Mouse (Mus musculus): ENCODE data around the gene Plaur. TPM values are rescaled to one million over a fixed set of nuclear protein-coding genes. Genes with fewer than 3 reads are reported as not detected.

Gene Plaur
- polyA plus RNA-seq, 1 experiment from 2014 or later: 2.1 TPM

DNA sequence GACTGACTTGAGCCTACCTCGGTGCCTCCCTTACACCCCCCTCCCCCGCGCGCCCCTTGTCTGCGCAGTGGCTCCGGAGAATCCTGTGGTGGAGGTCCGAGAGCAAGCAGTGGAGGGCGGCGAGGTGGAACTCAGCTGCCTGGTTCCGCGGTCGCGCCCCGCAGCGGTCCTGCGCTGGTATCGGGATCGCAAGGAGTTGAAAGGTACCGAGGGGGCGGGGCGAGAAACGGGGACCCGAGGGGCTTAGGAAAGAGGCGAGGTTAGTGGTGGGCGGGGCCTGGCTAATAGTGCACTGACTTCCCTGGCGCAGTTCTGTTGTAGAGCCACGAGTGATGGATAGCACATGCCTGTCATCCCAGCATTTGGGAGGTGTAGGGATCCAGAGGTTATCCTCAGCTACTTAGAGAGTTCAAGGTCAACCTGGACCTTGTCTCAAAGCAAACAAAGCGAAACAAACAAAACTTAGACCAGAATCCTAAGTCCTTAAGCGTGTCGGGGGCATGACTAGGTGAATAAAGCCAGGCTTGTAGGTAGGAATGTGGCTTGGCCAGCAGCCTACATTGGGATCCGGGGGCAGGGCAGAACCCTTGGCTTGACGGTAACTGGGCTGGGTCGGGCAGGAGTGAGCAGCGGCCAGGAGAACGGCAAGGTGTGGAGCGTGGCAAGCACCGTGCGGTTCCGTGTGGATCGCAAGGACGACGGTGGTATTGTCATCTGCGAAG, 37.7 kb downstream of the Plaur start:
- no peak overlapping the region for H3K27ac ChIP-seq (ENCODE audit: low read length)
- H3K9ac ChIP-seq (replicated peaks; ENCODE audit: low read depth, low read length): no peak overlapping the region
- H3K4me3 ChIP-seq (replicated peaks; ENCODE audit: low read length): no peak overlapping the region
- WGBS: 26% methylated on average over 43 of the region's 43 CpGs
- H3K36me3 ChIP-seq (ENCODE audit: control insufficient read depth, insufficient read depth): peaks cover 15% of the 10 kb centered on the region
- H3K27me3 ChIP-seq (replicated peaks; ENCODE audit: control insufficient read depth, insufficient read depth, low read length): no peaks in the 10 kb centered on the region
- ATAC-seq: no peak
- H3K4me1 ChIP-seq (replicated peaks; ENCODE audit: control insufficient read depth, insufficient read depth, low read length): peaks cover 13% of the 10 kb centered on the region
- H3K9me3 ChIP-seq (ENCODE audit: control insufficient read depth, low read length): no peaks in the 10 kb centered on the region
- no peak overlapping the region for H3K4me2 ChIP-seq (ENCODE audit: low read length)

GRCm38 (mm10) chr7:24500929-24501328, 38.6 kb downstream of the Plaur start:
- H3K27me3 ChIP-seq (replicated peaks; ENCODE audit: control insufficient read depth, insufficient read depth, low read length): no peaks in the 10 kb centered on the region
- no peak overlapping the region for H3K4me3 ChIP-seq (replicated peaks; ENCODE audit: low read length)
- H3K4me2 ChIP-seq (ENCODE audit: low read length): no peak overlapping the region
- WGBS: 40% methylated on average over 7 of the region's 7 CpGs
- peaks cover 22% of the 10 kb centered on the region for H3K4me1 ChIP-seq (replicated peaks; ENCODE audit: control insufficient read depth, insufficient read depth, low read length)
- no peak overlapping the region for H3K9ac ChIP-seq (replicated peaks; ENCODE audit: low read depth, low read length)
- no peak overlapping the region for H3K27ac ChIP-seq (ENCODE audit: low read length)
- ATAC-seq: no peak
- no peaks in the 10 kb centered on the region for H3K9me3 ChIP-seq (ENCODE audit: control insufficient read depth, low read length)
- peaks cover 15% of the 10 kb centered on the region for H3K36me3 ChIP-seq (ENCODE audit: control insufficient read depth, insufficient read depth)

- WGBS: 57% methylated on average over 21 of the region's 21 CpGs
- Histone ChIP-seq H3K4me2 (ENCODE audit: low read length) (no peak overlapping the region), H3K9ac (replicated peaks; ENCODE audit: low read depth, low read length) (no peak overlapping the region), H3K4me1 (replicated peaks; ENCODE audit: control insufficient read depth, insufficient read depth, low read length) (peaks cover 25% of the 10 kb centered on the region), H3K27me3 (replicated peaks; ENCODE audit: control insufficient read depth, insufficient read depth, low read length) (no peaks in the 10 kb centered on the region), H3K36me3 (ENCODE audit: control insufficient read depth, insufficient read depth) (peaks cover 15% of the 10 kb centered on the region), H3K4me3 (replicated peaks; ENCODE audit: low read length) (no peak overlapping the region), H3K27ac (ENCODE audit: low read length) (no peak overlapping the region), H3K9me3 (ENCODE audit: control insufficient read depth, low read length) (no peaks in the 10 kb centered on the region)
- ATAC-seq: no peak
These were observed 39.2 kb downstream of the Plaur start for GRCm38 (mm10) chr7:24501492-24501891.

DNA sequence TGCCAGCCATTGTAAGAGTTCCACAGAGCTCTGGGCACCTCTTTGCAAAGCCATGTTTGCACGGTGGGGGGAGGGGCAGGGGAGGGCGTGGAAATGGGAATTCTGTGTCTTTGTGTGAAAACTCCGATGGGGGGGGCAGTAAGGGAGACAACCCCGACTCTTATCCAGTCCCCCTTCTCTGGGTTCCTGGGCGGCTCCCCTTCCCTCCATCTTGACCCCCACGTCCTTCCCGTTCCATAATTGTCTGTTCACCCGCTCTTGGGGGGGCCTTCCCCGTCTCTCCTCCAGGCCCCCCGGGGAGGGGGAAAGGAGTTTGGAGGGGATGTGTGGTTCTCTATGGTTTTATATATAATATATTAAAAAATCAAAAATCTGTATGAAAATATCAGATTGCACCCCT, 41.7 kb downstream of the Plaur start:
- WGBS: 17% methylated on average over 10 of the region's 10 CpGs
- no peak overlapping the region for H3K4me2 ChIP-seq (ENCODE audit: low read length)
- no peak overlapping the region for H3K9ac ChIP-seq (replicated peaks; ENCODE audit: low read depth, low read length)

DNA sequence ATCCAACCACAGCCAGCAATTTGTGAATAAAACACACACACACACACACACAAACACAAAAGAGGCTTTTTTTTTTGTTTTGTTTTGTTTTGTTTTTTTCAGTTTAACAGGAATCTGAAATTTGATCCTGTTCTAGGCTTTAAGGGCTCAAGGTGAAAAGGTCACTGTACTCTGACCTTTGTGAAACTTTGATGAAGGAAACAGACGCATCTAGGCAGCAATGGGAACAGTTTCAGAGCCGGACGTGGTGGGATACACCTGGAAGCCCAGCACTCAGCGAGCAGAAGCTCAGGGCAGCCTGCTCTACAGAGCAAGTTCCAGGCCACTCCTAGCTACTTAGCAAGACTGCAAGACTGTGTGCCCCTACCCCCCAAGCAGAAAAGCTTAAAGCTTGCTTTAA, 42.6 kb downstream of the Plaur start:
- Histone ChIP-seq H3K4me3 (replicated peaks; ENCODE audit: low read length) (no peak overlapping the region), H3K9me3 (ENCODE audit: control insufficient read depth, low read length) (no peaks in the 10 kb centered on the region), H3K9ac (replicated peaks; ENCODE audit: low read depth, low read length) (no peak overlapping the region), H3K4me2 (ENCODE audit: low read length) (no peak overlapping the region), H3K4me1 (replicated peaks; ENCODE audit: control insufficient read depth, insufficient read depth, low read length) (peaks cover 38% of the 10 kb centered on the region), H3K27ac (ENCODE audit: low read length) (peak overlapping the region; percentile 100), H3K27me3 (replicated peaks; ENCODE audit: control insufficient read depth, insufficient read depth, low read length) (no peaks in the 10 kb centered on the region), H3K36me3 (ENCODE audit: control insufficient read depth, insufficient read depth) (peaks cover 14% of the 10 kb centered on the region)
- ATAC-seq: no peak
- 32% methylated on average over 4 of the region's 4 CpGs for WGBS

More for the DNA sequence above, 41.7 kb downstream of the Plaur start:
- Histone ChIP-seq H3K4me1 (replicated peaks; ENCODE audit: control insufficient read depth, insufficient read depth, low read length) (peaks cover 32% of the 10 kb centered on the region), H3K27me3 (replicated peaks; ENCODE audit: control insufficient read depth, insufficient read depth, low read length) (no peaks in the 10 kb centered on the region), H3K27ac (ENCODE audit: low read length) (no peak overlapping the region), H3K9me3 (ENCODE audit: control insufficient read depth, low read length) (no peaks in the 10 kb centered on the region), H3K36me3 (ENCODE audit: control insufficient read depth, insufficient read depth) (peaks cover 15% of the 10 kb centered on the region), H3K4me3 (replicated peaks; ENCODE audit: low read length) (no peak overlapping the region)
- no peak for ATAC-seq

GRCm38 (mm10) chr7:24505447-24506064, 43.3 kb downstream of the Plaur start:
- H3K27me3 ChIP-seq (replicated peaks; ENCODE audit: control insufficient read depth, insufficient read depth, low read length): no peaks in the 10 kb centered on the region
- H3K9ac ChIP-seq (replicated peaks; ENCODE audit: low read depth, low read length): peak overlapping the region; percentile 30
- no peak for ATAC-seq
- peaks cover 39% of the 10 kb centered on the region for H3K4me1 ChIP-seq (replicated peaks; ENCODE audit: control insufficient read depth, insufficient read depth, low read length)
- peak overlapping the region; percentile 70 for H3K4me2 ChIP-seq (ENCODE audit: low read length)
- no peaks in the 10 kb centered on the region for H3K9me3 ChIP-seq (ENCODE audit: control insufficient read depth, low read length)
- peak overlapping the region; percentile 100 for H3K27ac ChIP-seq (ENCODE audit: low read length)
- H3K36me3 ChIP-seq (ENCODE audit: control insufficient read depth, insufficient read depth): peaks cover 7% of the 10 kb centered on the region
- 3% methylated on average over 15 of the region's 15 CpGs for WGBS
- H3K4me3 ChIP-seq (replicated peaks; ENCODE audit: low read length): peak overlapping the region; percentile 71

- H3K9ac ChIP-seq (replicated peaks; ENCODE audit: low read depth, low read length): peak overlapping the region; percentile 96
- WGBS: 3% methylated on average over 3 of the region's 3 CpGs
- peaks cover 2% of the 10 kb centered on the region for H3K36me3 ChIP-seq (ENCODE audit: control insufficient read depth, insufficient read depth)
- no peaks in the 10 kb centered on the region for H3K27me3 ChIP-seq (replicated peaks; ENCODE audit: control insufficient read depth, insufficient read depth, low read length)
- ATAC-seq: no peak
- peak overlapping the region; percentile 100 for H3K27ac ChIP-seq (ENCODE audit: low read length)
- H3K4me2 ChIP-seq (ENCODE audit: low read length): peak overlapping the region; percentile 70
- H3K4me3 ChIP-seq (replicated peaks; ENCODE audit: low read length): peak overlapping the region; percentile 71
- H3K4me1 ChIP-seq (replicated peaks; ENCODE audit: control insufficient read depth, insufficient read depth, low read length): peaks cover 40% of the 10 kb centered on the region
- no peaks in the 10 kb centered on the region for H3K9me3 ChIP-seq (ENCODE audit: control insufficient read depth, low read length)
These were observed 43.8 kb downstream of the Plaur start for GRCm38 (mm10) chr7:24506065-24506459.

- Histone ChIP-seq H3K27me3 (replicated peaks; ENCODE audit: control insufficient read depth, insufficient read depth, low read length) (no peaks in the 10 kb centered on the region), H3K27ac (ENCODE audit: low read length) (peak overlapping the region; percentile 100), H3K9ac (replicated peaks; ENCODE audit: low read depth, low read length) (peak overlapping the region; percentile 96), H3K4me1 (replicated peaks; ENCODE audit: control insufficient read depth, insufficient read depth, low read length) (peaks cover 40% of the 10 kb centered on the region), H3K4me2 (ENCODE audit: low read length) (peak overlapping the region; percentile 70), H3K36me3 (ENCODE audit: control insufficient read depth, insufficient read depth) (peaks cover 2% of the 10 kb centered on the region; the same call in 1 of the 2 replicates), H3K4me3 (replicated peaks; ENCODE audit: low read length) (peak overlapping the region; percentile 71), H3K9me3 (ENCODE audit: control insufficient read depth, low read length) (no peaks in the 10 kb centered on the region)
- WGBS: 0% methylated on average over 12 of the region's 12 CpGs
- ATAC-seq: peak; percentile 26
These were observed 44.2 kb downstream of the Plaur start for GRCm38 (mm10) chr7:24506476-24506837.

DNA sequence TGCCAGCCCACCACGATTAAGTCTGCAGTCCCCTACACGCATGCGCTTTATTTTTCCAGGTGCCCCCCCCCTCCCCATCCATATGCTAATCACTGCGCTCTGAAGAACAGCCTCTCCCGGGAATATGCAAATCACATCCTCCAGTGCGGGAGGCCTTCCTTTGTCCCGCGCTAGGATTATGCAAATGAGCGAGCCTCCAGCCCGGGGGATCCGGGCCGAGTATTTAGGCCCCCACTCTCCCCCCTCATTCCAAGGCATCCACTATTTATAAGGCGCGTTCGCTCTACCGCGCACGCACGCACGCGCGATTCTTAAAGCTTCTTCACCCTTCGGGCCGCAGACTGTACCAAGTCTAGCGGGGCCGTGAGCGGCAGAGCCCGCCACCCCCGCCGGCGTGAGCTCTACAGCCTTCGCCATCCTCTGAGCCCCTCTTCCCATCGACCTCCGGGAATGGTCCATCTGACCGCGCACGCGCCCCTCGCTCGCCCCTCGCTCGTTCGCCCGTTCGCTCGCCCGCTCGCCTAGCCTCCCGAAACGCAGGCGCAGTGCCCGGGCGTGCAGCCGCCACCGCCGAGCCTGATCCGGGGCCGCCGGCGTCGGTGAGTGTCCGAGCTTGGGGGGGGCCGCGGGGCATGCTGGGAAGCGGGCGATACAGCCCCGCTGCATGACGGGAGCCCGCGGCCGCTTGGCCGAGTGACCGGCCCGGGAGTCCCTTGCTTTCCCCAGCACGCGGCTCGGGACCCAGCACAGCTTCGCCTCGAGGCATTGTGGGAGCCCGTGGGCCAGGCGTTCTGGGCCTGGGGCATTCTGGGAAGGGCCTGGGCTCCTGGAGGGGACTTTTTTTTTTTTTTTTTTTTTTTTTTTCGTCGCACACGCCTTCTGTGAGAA, 44.8 kb downstream of the Plaur start, which contains the start of gene Zfp428:
Gene Zfp428, plus strand, starts transcription at position 169 of the 888 bp plus-strand sequence.
- H3K4me2 ChIP-seq (ENCODE audit: low read length): peak within 1 kb of the TSS; percentile 70
- under 1% methylated on average over 84 of the region's 84 CpGs for WGBS
- peaks cover 40% of the 10 kb centered on the region for H3K4me1 ChIP-seq (replicated peaks; ENCODE audit: control insufficient read depth, insufficient read depth, low read length)
- no peaks in the 10 kb centered on the region for H3K9me3 ChIP-seq (ENCODE audit: control insufficient read depth, low read length)
- peak; percentile 92 for ATAC-seq
- peak within 1 kb of the TSS; percentile 71 for H3K4me3 ChIP-seq (replicated peaks; ENCODE audit: low read length)
- peak within 1 kb of the TSS; percentile 96 for H3K9ac ChIP-seq (replicated peaks; ENCODE audit: low read depth, low read length)
- H3K27me3 ChIP-seq (replicated peaks; ENCODE audit: control insufficient read depth, insufficient read depth, low read length): no peaks in the 10 kb centered on the region
- H3K36me3 ChIP-seq (ENCODE audit: control insufficient read depth, insufficient read depth): peaks cover 2% of the 10 kb centered on the region; the same call in 1 of the 2 replicates
- H3K27ac ChIP-seq (ENCODE audit: low read length): peak within 1 kb of the TSS; percentile 100
